Comparison of ENCODE assay signal across 12 mouse cellular contexts in genomic region chr7:72518421-72518972, GRCm38 (mm10).
"Had no signal": no experiment of that assay in that cellular context is flagged by ENCODE, and none has a peak within 500 bp of the region (broad histone marks: within the 10 kb centered on the region; RNA-seq: fewer than 3 reads in every experiment).

No protein-coding gene starts in this region.

- H3K4me3 ChIP-seq: kidney, embryonic 15.5 days; left cerebral cortex, adult 2 months; limb, embryonic 10.5 days; liver, embryonic 12.5 days; midbrain, embryonic 10.5 days; neural tube, embryonic 12.5 days had no signal

- ATAC-seq: intestine, embryonic 16.5 days; liver, embryonic 12.5 days had no signal

- H3K9me3 ChIP-seq: kidney, embryonic 15.5 days; limb, embryonic 10.5 days; liver, embryonic 12.5 days; midbrain, embryonic 10.5 days; neural tube, embryonic 12.5 days had no signal

- H3K4me2 ChIP-seq: kidney, embryonic 15.5 days; liver, embryonic 12.5 days; neural tube, embryonic 12.5 days had no signal

- H3K4me1 ChIP-seq: liver, embryonic 12.5 days; neural tube, embryonic 12.5 days had no signal

- H3K27ac ChIP-seq: kidney, embryonic 15.5 days; left cerebral cortex, adult 2 months; limb, embryonic 10.5 days; liver, embryonic 12.5 days; midbrain, embryonic 10.5 days; neural tube, embryonic 12.5 days had no signal

- H3K36me3 ChIP-seq: kidney, embryonic 15.5 days; limb, embryonic 10.5 days; liver, embryonic 12.5 days; midbrain, embryonic 10.5 days; neural tube, embryonic 12.5 days had no signal

- H3K9ac ChIP-seq: kidney, embryonic 15.5 days; liver, embryonic 12.5 days; neural tube, embryonic 12.5 days had no signal

- DNase-seq: kidney, postnatal 14 days; midbrain, embryonic 14.5 days; right cerebral cortex, postnatal 4 days; spleen, adult 18-20 months; thymus, postnatal 4 days had no signal

- H3K27me3 ChIP-seq: kidney, embryonic 15.5 days; liver, embryonic 12.5 days; neural tube, embryonic 12.5 days had no signal
